Mouse (Mus musculus) T-helper 17 cell (primary cell): ENCODE data around the gene Orm1.

Experiments
- in situ Hi-C, 2 experiments: fragments of 300-600 bp; cut with MboI, MseI; formaldehyde crosslinking; loops; 1 replicate in 1 of 2; 2 replicates in 1 of 2; pipeline ENCODE4 v1.15.1; 2025; ENCODE audit warnings: high pct_unique_total_duplicates in 2 of 2

Orm1 gene

GRCm38 (mm10) chr4:63355877-63356665 is 11.7 kb downstream of the Orm1 start, which contains the start of gene Orm3:
TSS of gene Orm3 (plus strand) at chr4:63356162.
- in situ Hi-C loops: no loop called here

GRCm38 (mm10) chr4:63356981-63357570 is 12.7 kb downstream of the Orm1 start:
- in situ Hi-C loops: no loop called here

- in situ Hi-C loops: no loop called here
Measured at GRCm38 (mm10) chr4:63359861-63360260, 15.5 kb downstream of the Orm1 start.

GRCm38 (mm10) chr4:63362150-63362549 is 17.8 kb downstream of the Orm1 start, which contains the start of gene Orm2:
TSS of gene Orm2 (plus strand) at chr4:63362449.
- in situ Hi-C loops: no loop called here

GRCm38 (mm10) chr4:63368577-63368976 is 24.2 kb downstream of the Orm1 start:
- in situ Hi-C loops: no loop called here

- in situ Hi-C loops: loop anchor here (5.0 kb wide), 1 partner anchor 36 kb away; no protein-coding TSS in a partner anchor
Measured at GRCm38 (mm10) chr4:63370897-63371296, 26.5 kb downstream of the Orm1 start.

GRCm38 (mm10) chr4:63371890-63372289 is 27.5 kb downstream of the Orm1 start:
- in situ Hi-C loops: loop anchor here (5.0 kb wide), 1 partner anchor 35 kb away; no protein-coding TSS in a partner anchor

GRCm38 (mm10) chr4:63373404-63373803 is 29.0 kb downstream of the Orm1 start:
- in situ Hi-C loops: loop anchor here (5.0 kb wide), 1 partner anchor 34 kb away; no protein-coding TSS in a partner anchor

GRCm38 (mm10) chr4:63374331-63374730 is 30.0 kb downstream of the Orm1 start:
- in situ Hi-C loops: loop anchor here (5.0 kb wide), 1 partner anchor 33 kb away; no protein-coding TSS in a partner anchor

GRCm38 (mm10) chr4:63375367-63375766 is 31.0 kb downstream of the Orm1 start:
- in situ Hi-C loops: no loop called here

GRCm38 (mm10) chr4:63377483-63377882 is 33.1 kb downstream of the Orm1 start:
- in situ Hi-C loops: no loop called here

- in situ Hi-C loops: no loop called here
Measured at GRCm38 (mm10) chr4:63382676-63383369, 38.5 kb downstream of the Orm1 start.

GRCm38 (mm10) chr4:63383474-63383873 is 39.1 kb downstream of the Orm1 start:
- in situ Hi-C loops: no loop called here

- in situ Hi-C loops: no loop called here
Measured at GRCm38 (mm10) chr4:63384262-63384661, 39.9 kb downstream of the Orm1 start.

GRCm38 (mm10) chr4:63385253-63385652 is 40.9 kb downstream of the Orm1 start:
- in situ Hi-C loops: no loop called here

GRCm38 (mm10) chr4:63385784-63386183 is 41.4 kb downstream of the Orm1 start:
- in situ Hi-C loops: no loop called here

- in situ Hi-C loops: no loop called here
Measured at GRCm38 (mm10) chr4:63388029-63388428, 43.7 kb downstream of the Orm1 start.

GRCm38 (mm10) chr4:63389121-63389886 is 44.9 kb downstream of the Orm1 start:
- in situ Hi-C loops: no loop called here

GRCm38 (mm10) chr4:63389887-63390528 is 45.6 kb downstream of the Orm1 start:
- in situ Hi-C loops: no loop called here

- in situ Hi-C loops: no loop called here
Measured at GRCm38 (mm10) chr4:63391322-63391721, 47.0 kb downstream of the Orm1 start.
